Mouse (Mus musculus): ENCODE data around the gene Ccdc175. TPM values are rescaled to one million over a fixed set of nuclear protein-coding genes. Genes with fewer than 3 reads are reported as not detected.

Ccdc175 gene
- not detected in 2 replicates for total RNA-seq (2014; rRNA removed; ENCODE audit: low replicate concordance)
- polyA plus RNA-seq (2015; fragmentation: Nextera tagmentation; extraction: Ambion mirVana) = not detected in 2 replicates

DNA sequence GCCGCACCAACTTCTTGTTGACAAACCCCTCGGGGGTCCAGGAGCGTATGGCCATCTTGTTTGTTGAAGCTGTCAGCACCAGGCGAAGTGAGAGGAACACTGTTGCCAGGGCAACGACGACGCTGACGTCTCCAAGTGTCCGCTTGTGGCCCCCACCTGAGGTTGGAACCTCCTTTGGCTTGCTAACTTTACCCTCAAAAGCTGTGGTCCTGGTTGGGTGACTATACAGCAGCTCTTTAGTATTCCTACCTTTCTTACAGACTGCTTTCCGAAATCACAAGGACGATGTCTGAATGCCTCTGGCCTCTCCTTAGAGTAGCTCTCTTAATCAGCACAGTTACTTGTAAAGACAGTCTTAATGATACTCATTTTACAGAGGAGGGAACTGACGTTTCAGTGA, at the start of gene Ccdc175:
TSS of gene Ccdc175 (minus strand) at position 101 of the 400 bp plus-strand sequence.
- H3K4me1 ChIP-seq (ENCODE audit: control insufficient read depth, insufficient read depth) = no peaks in the 10 kb centered on the region
- no peak within 1 kb of the TSS for H3K4me3 ChIP-seq (ENCODE audit: low read depth, low read length)
- WGBS = 59% methylated on average over 12 of the region's 12 CpGs
- TF ChIP-seq EP300 (IDR thresholded peaks at IDR 0.05; ENCODE audit: low read depth) = no peak
- DNase-seq (ENCODE audit: low spot score) = no peak
- no peak within 1 kb of the TSS for H3K27ac ChIP-seq (ENCODE audit: low read depth)
- H3K36me3 ChIP-seq (replicated peaks; ENCODE audit: control insufficient read depth, insufficient read depth, low read length) = no peaks in the 10 kb centered on the region
- no peak within 1 kb of the TSS for H3K4me2 ChIP-seq (ENCODE audit: low read depth, low read length)
- H3K9me3 ChIP-seq (replicated peaks; ENCODE audit: control insufficient read depth, low read length) = no peaks in the 10 kb centered on the region
- no peaks in the 10 kb centered on the region for H3K27me3 ChIP-seq (ENCODE audit: control insufficient read depth, insufficient read depth, low read length)
- ATAC-seq (ENCODE audit: insufficient read depth, low read depth) = no peak
- H3K9ac ChIP-seq (replicated peaks; ENCODE audit: low read depth, low read length) = no peak within 1 kb of the TSS

GRCm38 (mm10) chr12:72234151-72234550, 49.3 kb upstream of the Ccdc175 start:
- H3K4me2 ChIP-seq (ENCODE audit: low read depth, low read length) = no peak overlapping the region
- H3K27me3 ChIP-seq (ENCODE audit: control insufficient read depth, insufficient read depth, low read length) = peaks cover 32% of the 10 kb centered on the region
- no peaks in the 10 kb centered on the region for H3K36me3 ChIP-seq (replicated peaks; ENCODE audit: control insufficient read depth, insufficient read depth, low read length)
- no peaks in the 10 kb centered on the region for H3K4me1 ChIP-seq (ENCODE audit: control insufficient read depth, insufficient read depth)
- 84% methylated on average over 3 of the region's 3 CpGs for WGBS
- no peak overlapping the region for H3K4me3 ChIP-seq (ENCODE audit: low read depth, low read length)
- no peak for DNase-seq (ENCODE audit: low spot score)
- no peaks in the 10 kb centered on the region for H3K9me3 ChIP-seq (replicated peaks; ENCODE audit: control insufficient read depth, low read length)
- no peak for ATAC-seq (ENCODE audit: insufficient read depth, low read depth)
- H3K27ac ChIP-seq (ENCODE audit: low read depth) = no peak overlapping the region
- no peak overlapping the region for H3K9ac ChIP-seq (replicated peaks; ENCODE audit: low read depth, low read length)
- no peak for TF ChIP-seq EP300 (IDR thresholded peaks at IDR 0.05; ENCODE audit: low read depth)

GRCm38 (mm10) chr12:72232826-72233790, 48.3 kb upstream of the Ccdc175 start:
- 85% methylated on average over 19 of the region's 19 CpGs for WGBS
- peaks cover 29% of the 10 kb centered on the region for H3K27me3 ChIP-seq (ENCODE audit: control insufficient read depth, insufficient read depth, low read length)
- no peak overlapping the region for H3K27ac ChIP-seq (ENCODE audit: low read depth)
- TF ChIP-seq EP300 (IDR thresholded peaks at IDR 0.05; ENCODE audit: low read depth) (no peak), CTCF (IDR thresholded peaks at IDR 0.05; ENCODE audit: low read depth) (no peak)
- no peak overlapping the region for H3K4me2 ChIP-seq (ENCODE audit: low read depth, low read length)
- no peaks in the 10 kb centered on the region for H3K9me3 ChIP-seq (replicated peaks; ENCODE audit: control insufficient read depth, low read length)
- no peak overlapping the region for H3K9ac ChIP-seq (replicated peaks; ENCODE audit: low read depth, low read length)
- no peaks in the 10 kb centered on the region for H3K36me3 ChIP-seq (replicated peaks; ENCODE audit: control insufficient read depth, insufficient read depth, low read length)
- no peaks in the 10 kb centered on the region for H3K4me1 ChIP-seq (ENCODE audit: control insufficient read depth, insufficient read depth)
- no peak for DNase-seq (ENCODE audit: low spot score)
- ATAC-seq (ENCODE audit: insufficient read depth, low read depth) = no peak
- no peak overlapping the region for H3K4me3 ChIP-seq (ENCODE audit: low read depth, low read length)

DNA sequence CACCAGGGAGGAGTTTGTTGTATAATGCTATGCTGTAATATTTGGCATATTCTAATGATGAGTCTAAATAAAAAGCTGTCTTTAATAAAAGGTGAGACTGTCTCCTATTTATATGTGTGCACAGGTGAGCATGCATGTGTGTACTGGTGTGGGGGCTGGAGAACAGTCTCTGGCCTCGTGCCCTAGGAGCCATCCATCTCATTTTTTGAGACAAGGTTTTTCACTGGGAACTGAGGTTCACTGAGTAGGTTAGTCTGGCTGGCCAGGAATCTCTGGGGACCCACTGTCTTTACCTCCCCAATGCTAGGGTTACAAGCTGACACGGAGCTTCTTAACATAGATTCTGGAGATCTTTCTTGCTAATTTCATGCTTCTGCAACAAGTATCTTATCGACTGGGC, 47.3 kb upstream of the Ccdc175 start:
- Histone ChIP-seq H3K4me3 (ENCODE audit: low read depth, low read length) (no peak overlapping the region), H3K9me3 (replicated peaks; ENCODE audit: control insufficient read depth, low read length) (no peaks in the 10 kb centered on the region), H3K4me2 (ENCODE audit: low read depth, low read length) (no peak overlapping the region), H3K27ac (ENCODE audit: low read depth) (no peak overlapping the region), H3K27me3 (ENCODE audit: control insufficient read depth, insufficient read depth, low read length) (peaks cover 20% of the 10 kb centered on the region), H3K36me3 (replicated peaks; ENCODE audit: control insufficient read depth, insufficient read depth, low read length) (no peaks in the 10 kb centered on the region), H3K9ac (replicated peaks; ENCODE audit: low read depth, low read length) (no peak overlapping the region), H3K4me1 (ENCODE audit: control insufficient read depth, insufficient read depth) (no peaks in the 10 kb centered on the region)
- DNase-seq (ENCODE audit: low spot score) (no peak), ATAC-seq (ENCODE audit: insufficient read depth, low read depth) (no peak)
- WGBS = 66% methylated on average over 3 of the region's 3 CpGs
- TF ChIP-seq EP300 (IDR thresholded peaks at IDR 0.05; ENCODE audit: low read depth) (no peak), CTCF (IDR thresholded peaks at IDR 0.05; ENCODE audit: low read depth) (no peak)

DNA sequence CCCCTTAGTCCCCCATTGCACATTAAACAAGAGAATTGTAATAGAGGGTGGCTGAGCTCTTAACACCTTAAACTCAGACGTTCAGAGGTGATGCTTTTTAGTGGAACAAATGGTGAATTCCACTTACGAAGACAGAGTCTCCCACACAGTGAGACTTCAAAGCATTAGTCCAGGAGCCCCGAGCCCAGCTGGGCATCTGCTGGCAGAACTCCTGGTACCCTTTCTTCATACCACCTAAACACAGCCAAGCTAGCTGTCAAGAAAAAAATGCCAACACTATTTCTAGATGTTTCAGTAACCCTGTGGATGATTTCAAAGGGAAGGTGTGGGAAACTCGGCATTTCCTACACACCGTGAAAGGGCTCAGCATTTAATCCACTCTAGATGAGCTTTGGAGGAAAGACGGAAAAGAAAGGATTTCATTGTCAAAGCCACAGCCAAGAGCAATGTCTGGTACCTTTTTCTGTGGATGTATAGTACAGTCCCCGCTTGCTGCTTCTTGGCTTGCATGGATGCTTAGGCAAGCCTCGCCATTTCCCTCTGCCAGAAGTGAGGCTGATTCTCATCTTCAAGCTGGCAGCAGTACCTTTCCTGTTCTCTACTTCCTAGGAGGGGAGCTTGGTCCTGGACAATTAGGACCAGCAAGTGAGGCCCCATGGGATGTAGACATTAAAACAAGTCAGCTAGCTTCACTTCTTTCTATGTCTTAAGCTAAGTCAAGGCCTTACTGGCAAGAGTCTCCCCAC, 44.8 kb upstream of the Ccdc175 start:
- H3K4me2 ChIP-seq (ENCODE audit: low read depth, low read length) = no peak overlapping the region
- no peak overlapping the region for H3K9ac ChIP-seq (replicated peaks; ENCODE audit: low read depth, low read length)
- no peak for DNase-seq (ENCODE audit: low spot score)
- no peak for ATAC-seq (ENCODE audit: insufficient read depth, low read depth)
- whole genome bisulfite sequencing = 72% methylated on average over 8 of the region's 8 CpGs
- H3K9me3 ChIP-seq (replicated peaks; ENCODE audit: control insufficient read depth, low read length) = no peaks in the 10 kb centered on the region
- H3K36me3 ChIP-seq (replicated peaks; ENCODE audit: control insufficient read depth, insufficient read depth, low read length) = no peaks in the 10 kb centered on the region
- H3K4me3 ChIP-seq (ENCODE audit: low read depth, low read length) = no peak overlapping the region
- 0 out of 2 replicates have a peak, but pooled peaks cover 2% of the 10 kb centered on the region for H3K27me3 ChIP-seq (ENCODE audit: control insufficient read depth, insufficient read depth, low read length)
- H3K27ac ChIP-seq (ENCODE audit: low read depth) = no peak overlapping the region
- TF ChIP-seq CTCF (IDR thresholded peaks at IDR 0.05; ENCODE audit: low read depth) (no peak), EP300 (IDR thresholded peaks at IDR 0.05; ENCODE audit: low read depth) (no peak)
- H3K4me1 ChIP-seq (ENCODE audit: control insufficient read depth, insufficient read depth) = no peaks in the 10 kb centered on the region

Measured in heart, postnatal 0 days (tissue).